Mouse (Mus musculus): Measurements from ENCODE around the gene Tbx2. TPM values are rescaled to one million over a fixed set of nuclear protein-coding genes. Genes with fewer than 3 reads are reported as not detected.

The Tbx2 gene
- 5.0 and 5.1 TPM in 2 replicates for polyA plus RNA-seq (2015; fragmentation: Nextera tagmentation; extraction: Ambion mirVana)

DNA sequence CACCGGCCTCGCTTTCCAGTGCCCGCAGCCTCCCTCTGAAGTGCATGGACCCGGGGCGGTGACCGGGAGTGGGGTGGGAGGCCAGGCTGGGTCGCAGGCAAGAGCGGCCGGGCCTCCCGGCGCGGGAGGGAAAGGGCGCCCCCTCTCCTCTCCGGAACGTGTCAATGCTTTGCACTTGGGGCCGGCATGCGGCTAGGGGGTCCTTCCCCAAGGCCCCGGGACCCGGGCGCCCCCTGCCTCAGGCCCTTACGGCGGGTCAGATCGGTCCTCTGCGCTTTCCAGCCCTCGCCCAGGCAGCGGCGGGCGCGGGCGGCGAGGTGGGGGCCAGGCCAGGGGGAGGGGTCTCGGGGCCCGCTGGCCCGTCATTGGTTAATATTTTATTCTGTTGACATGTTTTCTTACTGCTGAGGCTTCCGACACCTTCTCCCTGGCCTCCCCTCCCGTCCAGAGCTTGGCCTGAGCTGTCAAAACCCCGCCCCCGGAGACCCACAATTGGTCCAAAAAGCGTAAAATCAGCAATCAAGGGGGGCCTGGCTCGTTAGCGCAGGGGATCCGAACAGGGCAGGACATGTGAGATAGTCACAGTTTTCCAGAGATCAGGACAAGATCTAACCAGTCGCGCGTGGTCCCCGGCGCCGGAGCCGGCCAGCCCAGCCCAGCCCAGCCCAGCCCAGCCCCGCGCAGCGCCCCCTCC lies at the start of gene Tbx2:
Tbx2 (plus strand) TSS at position 321 of the 694 bp plus-strand sequence.
- H3K4me1 ChIP-seq, result peaks cover 62% of the 10 kb centered on the region
- H3K27me3 ChIP-seq, result peaks cover 86% of the 10 kb centered on the region
- H3K27ac ChIP-seq, result peak within 1 kb of the TSS; percentile 86
- peak; percentile 78 for ATAC-seq (ENCODE audit: low FRiP score, low read depth)
- H3K9me3 ChIP-seq, result no peaks in the 10 kb centered on the region
- H3K9ac ChIP-seq, result peak within 1 kb of the TSS; percentile 91
- H3K4me2 ChIP-seq (replicated peaks), result peak within 1 kb of the TSS; percentile 87
- H3K36me3 ChIP-seq, result no peaks in the 10 kb centered on the region
- WGBS, result under 1% methylated on average over 45 of the region's 52 CpGs
- peak within 1 kb of the TSS; percentile 69 for H3K4me3 ChIP-seq

DNA sequence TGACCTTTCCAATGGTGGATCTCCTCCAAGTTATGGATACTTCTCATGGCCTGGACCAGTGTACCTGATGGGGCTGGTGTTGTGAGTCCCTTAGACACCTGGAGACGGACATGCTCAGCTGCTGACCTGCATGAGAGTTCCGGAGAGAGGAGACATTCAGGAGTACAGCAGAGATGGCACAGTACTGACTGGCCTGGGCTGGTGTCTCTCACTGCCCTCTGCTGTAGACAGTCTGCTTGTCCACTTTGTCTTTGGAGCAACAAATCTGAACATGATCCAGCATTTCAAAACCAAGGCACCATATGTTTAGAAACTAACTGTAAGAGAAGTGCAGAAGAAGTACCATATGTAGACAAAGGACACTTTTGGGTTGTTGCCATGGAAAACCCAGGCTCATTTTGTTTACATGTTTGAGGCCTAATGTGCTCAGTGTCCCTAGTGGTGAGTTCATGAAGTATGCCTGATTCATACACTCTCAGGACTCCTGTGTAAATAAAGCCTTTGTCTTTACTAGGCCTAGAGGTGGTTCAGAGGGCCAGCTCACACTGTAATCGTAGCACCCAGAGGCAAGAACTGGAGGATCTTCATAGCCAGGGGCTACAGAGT lies 46.1 kb upstream of the Tbx2 start:
- no peak overlapping the region for H3K27ac ChIP-seq
- no peak overlapping the region for H3K4me2 ChIP-seq (replicated peaks)
- H3K4me3 ChIP-seq, result no peak overlapping the region
- H3K9me3 ChIP-seq, result 0 out of 2 replicates have a peak, but pooled peaks cover 2% of the 10 kb centered on the region
- H3K27me3 ChIP-seq, result peaks cover 53% of the 10 kb centered on the region
- WGBS, result 81% methylated on average over 3 of the region's 3 CpGs
- ATAC-seq (ENCODE audit: low FRiP score, low read depth), result no peak
- H3K36me3 ChIP-seq, result no peaks in the 10 kb centered on the region
- peaks cover 31% of the 10 kb centered on the region for H3K4me1 ChIP-seq
- H3K9ac ChIP-seq, result no peak overlapping the region

DNA sequence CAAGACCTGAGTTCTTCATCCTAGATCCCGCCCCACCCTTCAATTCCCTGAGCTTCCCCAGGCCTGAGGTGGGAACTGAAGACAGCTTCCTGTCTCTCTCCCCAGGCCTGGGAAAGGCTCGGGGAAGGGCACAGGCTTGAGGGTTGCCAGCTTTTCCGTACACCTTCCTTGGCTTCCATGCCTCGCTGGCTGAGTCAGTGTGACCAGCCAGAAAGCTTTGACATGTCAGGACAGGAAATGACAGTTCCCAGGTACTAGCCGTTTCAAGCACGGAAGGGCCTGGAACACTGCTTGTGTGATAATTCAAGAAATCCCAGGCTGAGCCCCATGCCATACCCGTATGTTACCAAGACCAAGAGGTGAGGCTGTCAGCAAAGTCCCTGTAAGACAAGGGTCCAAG lies 42.6 kb upstream of the Tbx2 start:
- H3K9ac ChIP-seq, result no peak overlapping the region
- no peaks in the 10 kb centered on the region for H3K9me3 ChIP-seq
- no peak overlapping the region for H3K4me2 ChIP-seq (replicated peaks)
- no peak for ATAC-seq (ENCODE audit: low FRiP score, low read depth)
- no peak overlapping the region for H3K4me3 ChIP-seq
- H3K27ac ChIP-seq, result no peak overlapping the region
- H3K4me1 ChIP-seq, result peaks cover 52% of the 10 kb centered on the region
- no peaks in the 10 kb centered on the region for H3K36me3 ChIP-seq
- 85% methylated on average over 7 of the region's 7 CpGs for WGBS
- H3K27me3 ChIP-seq, result peaks cover 36% of the 10 kb centered on the region

DNA sequence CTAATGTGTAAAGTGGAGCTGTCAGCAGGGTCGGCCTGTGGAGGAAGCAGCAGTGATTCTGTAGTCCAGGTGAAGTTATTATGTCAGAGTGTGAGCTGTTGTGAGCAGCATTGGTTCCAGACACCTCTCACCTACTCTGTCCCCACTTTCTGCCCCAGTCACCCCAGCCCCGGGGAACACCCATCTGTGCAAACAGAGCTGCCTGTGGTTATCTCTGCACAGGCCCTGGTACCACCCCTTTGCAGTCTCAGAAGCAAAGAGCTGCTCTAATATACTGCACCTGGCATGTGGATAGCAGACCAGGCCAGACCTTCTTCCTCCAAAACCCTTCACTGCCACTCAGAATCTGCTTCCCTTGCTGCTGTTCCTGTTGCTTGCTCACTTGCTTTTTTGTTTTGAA lies 42.1 kb upstream of the Tbx2 start:
- Histone ChIP-seq H3K36me3 (no peaks in the 10 kb centered on the region), H3K27ac (no peak overlapping the region), H3K4me3 (no peak overlapping the region), H3K4me2 (replicated peaks) (no peak overlapping the region), H3K9me3 (no peaks in the 10 kb centered on the region), H3K4me1 (peaks cover 52% of the 10 kb centered on the region), H3K27me3 (peaks cover 33% of the 10 kb centered on the region), H3K9ac (no peak overlapping the region)
- 71% methylated on average over 2 of the region's 2 CpGs for WGBS
- ATAC-seq (ENCODE audit: low FRiP score, low read depth), result no peak

DNA sequence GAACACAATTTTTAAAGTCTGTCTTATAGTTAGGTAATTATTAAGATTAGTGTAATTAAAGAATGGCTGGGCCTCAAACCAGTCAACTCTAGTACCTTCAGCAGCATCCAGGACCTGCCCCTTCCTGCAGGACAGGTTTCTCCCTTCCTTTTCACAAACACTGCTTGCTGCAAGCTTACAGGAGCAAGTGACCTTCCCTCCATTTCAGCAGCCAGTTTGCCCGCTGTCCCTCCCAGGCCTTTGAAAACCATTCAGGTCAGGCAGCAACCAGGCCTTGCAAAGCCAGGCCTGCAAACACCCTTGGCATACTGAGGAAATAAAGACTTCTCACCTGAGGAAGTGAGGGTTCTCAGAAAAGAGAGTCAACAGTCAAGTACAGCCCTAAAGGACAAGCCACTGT lies 41.1 kb upstream of the Tbx2 start:
- Histone ChIP-seq H3K27me3 (peaks cover 30% of the 10 kb centered on the region), H3K36me3 (no peaks in the 10 kb centered on the region), H3K4me3 (no peak overlapping the region), H3K9me3 (no peaks in the 10 kb centered on the region), H3K27ac (no peak overlapping the region), H3K9ac (no peak overlapping the region), H3K4me2 (replicated peaks) (no peak overlapping the region), H3K4me1 (peaks cover 52% of the 10 kb centered on the region)
- ATAC-seq (ENCODE audit: low FRiP score, low read depth), result no peak
- 73% methylated on average over 1 of the region's 1 CpGs for WGBS

DNA sequence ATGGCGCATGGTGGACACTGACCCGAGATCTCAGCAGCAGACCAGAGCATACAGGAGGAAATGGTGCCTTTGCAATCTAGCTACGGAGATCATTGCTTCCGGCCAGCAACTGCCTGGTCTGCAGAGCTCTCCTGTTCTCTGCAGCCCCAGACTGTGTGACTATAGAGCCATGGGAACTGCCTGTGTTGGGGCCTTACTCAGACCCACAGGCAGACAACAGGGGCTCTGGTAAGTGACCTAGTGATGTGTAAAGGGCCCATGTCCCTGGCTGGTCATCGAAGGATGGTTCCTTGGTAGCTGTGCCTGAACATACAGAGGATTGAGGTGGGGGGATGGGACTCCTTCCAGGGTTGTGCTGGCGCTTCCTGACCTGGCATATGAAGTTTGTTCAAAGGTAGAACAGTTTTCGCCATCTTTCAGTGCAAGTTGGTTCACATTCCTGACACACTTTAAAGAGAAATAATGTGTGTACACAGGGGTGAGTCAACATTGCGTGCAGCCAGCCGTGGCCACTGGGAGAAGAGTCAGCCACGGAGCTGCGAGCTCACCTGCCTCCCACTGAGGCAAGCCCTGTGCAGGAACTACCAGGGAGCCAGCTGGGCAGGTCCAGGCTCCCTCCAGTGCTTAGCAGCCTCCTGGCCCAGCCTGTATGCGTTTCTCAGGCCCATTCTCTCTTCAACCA lies 39.7 kb upstream of the Tbx2 start:
- Histone ChIP-seq H3K9ac (0 out of 2 replicates have a peak overlapping the region, but pooled peaks have one; percentile 8), H3K4me2 (replicated peaks) (no peak overlapping the region), H3K36me3 (no peaks in the 10 kb centered on the region), H3K27me3 (peaks cover 36% of the 10 kb centered on the region), H3K9me3 (no peaks in the 10 kb centered on the region), H3K4me1 (peaks cover 47% of the 10 kb centered on the region), H3K27ac (peak overlapping the region; percentile 18; the same call in 1 of the 2 replicates), H3K4me3 (no peak overlapping the region)
- no peak for ATAC-seq (ENCODE audit: low FRiP score, low read depth)
- WGBS, result 52% methylated on average over 12 of the region's 12 CpGs

DNA sequence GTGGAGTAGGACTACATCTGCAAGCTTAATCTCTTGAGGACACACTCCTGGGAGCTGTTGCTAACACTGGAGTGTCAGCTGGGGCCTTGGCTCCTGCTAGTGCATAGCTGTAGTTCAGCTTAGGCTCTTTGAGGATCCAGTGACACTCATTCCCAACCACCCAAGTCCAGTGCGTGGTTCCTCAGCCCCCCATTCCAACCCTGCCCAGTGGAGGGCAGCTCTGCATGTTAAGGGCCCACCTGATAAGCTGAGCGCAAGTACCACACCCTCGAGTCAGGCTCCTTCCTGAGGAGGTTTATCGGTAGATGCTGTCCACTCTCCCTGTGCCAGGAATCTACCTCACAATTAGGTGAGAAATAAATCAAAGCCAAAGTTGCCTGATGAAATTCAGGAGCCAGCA lies 32.9 kb upstream of the Tbx2 start:
- Histone ChIP-seq H3K27me3 (peaks cover 79% of the 10 kb centered on the region), H3K9ac (no peak overlapping the region), H3K4me1 (peaks cover 17% of the 10 kb centered on the region; the same call in 1 of the 2 replicates), H3K27ac (no peak overlapping the region), H3K36me3 (0 out of 2 replicates have a peak, but pooled peaks cover 3% of the 10 kb centered on the region), H3K4me3 (no peak overlapping the region), H3K4me2 (replicated peaks) (no peak overlapping the region), H3K9me3 (no peaks in the 10 kb centered on the region)
- WGBS, result 34% methylated on average over 4 of the region's 4 CpGs
- no peak for ATAC-seq (ENCODE audit: low FRiP score, low read depth)

DNA sequence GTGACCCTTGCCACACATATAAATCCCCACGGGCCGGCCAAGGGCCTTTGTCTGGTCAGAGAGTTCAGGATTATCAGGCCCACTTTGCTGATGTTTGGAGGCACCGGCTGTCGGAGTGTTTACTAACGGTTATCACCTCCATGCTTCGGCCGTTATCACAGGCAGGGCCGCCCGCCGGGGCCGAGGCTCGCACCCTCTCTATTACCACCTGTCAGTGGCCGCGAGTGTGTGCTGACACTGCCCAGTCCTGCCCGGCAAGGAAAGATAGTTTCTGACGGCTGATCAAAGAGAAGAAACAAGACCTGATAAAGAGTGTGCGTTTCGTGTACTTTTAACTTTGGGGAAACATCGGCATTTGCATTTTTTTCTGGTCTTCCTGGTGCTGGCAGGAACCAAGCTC lies 32.5 kb upstream of the Tbx2 start:
- H3K9ac ChIP-seq, result no peak overlapping the region
- H3K4me3 ChIP-seq, result no peak overlapping the region
- ATAC-seq (ENCODE audit: low FRiP score, low read depth), result no peak
- H3K4me2 ChIP-seq (replicated peaks), result peak overlapping the region; percentile 39; the same call in 1 of the 2 replicates
- H3K36me3 ChIP-seq, result 0 out of 2 replicates have a peak, but pooled peaks cover 3% of the 10 kb centered on the region
- no peak overlapping the region for H3K27ac ChIP-seq
- H3K27me3 ChIP-seq, result peaks cover 75% of the 10 kb centered on the region
- WGBS, result 7% methylated on average over 19 of the region's 19 CpGs
- H3K9me3 ChIP-seq, result no peaks in the 10 kb centered on the region
- peaks cover 17% of the 10 kb centered on the region; the same call in 1 of the 2 replicates for H3K4me1 ChIP-seq

DNA sequence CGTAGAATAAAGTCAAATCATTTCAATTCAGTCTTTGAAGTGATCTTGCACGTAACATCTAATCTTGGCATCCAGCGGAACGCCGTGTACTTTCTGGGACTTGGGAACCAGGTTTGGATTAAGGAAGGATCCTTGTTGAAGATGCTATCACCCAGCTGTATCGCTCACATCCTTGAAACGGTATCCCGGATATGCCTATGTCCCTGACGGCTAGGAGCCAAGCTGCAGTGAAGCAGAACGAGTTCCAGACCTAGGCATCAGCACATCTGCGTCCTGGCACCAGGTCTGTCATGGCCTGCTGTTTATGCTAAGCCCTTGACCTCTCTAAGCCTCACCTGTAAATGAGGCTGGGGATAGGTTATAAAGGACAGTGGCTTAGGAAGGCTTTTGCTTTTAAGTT lies 32.0 kb upstream of the Tbx2 start:
- Histone ChIP-seq H3K36me3 (0 out of 2 replicates have a peak, but pooled peaks cover 3% of the 10 kb centered on the region), H3K4me1 (peaks cover 17% of the 10 kb centered on the region; the same call in 1 of the 2 replicates), H3K27ac (no peak overlapping the region), H3K4me2 (replicated peaks) (peak overlapping the region; percentile 39; the same call in 1 of the 2 replicates), H3K9me3 (no peaks in the 10 kb centered on the region), H3K27me3 (peaks cover 75% of the 10 kb centered on the region), H3K9ac (no peak overlapping the region), H3K4me3 (no peak overlapping the region)
- ATAC-seq (ENCODE audit: low FRiP score, low read depth), result no peak
- 36% methylated on average over 11 of the region's 11 CpGs for WGBS

DNA sequence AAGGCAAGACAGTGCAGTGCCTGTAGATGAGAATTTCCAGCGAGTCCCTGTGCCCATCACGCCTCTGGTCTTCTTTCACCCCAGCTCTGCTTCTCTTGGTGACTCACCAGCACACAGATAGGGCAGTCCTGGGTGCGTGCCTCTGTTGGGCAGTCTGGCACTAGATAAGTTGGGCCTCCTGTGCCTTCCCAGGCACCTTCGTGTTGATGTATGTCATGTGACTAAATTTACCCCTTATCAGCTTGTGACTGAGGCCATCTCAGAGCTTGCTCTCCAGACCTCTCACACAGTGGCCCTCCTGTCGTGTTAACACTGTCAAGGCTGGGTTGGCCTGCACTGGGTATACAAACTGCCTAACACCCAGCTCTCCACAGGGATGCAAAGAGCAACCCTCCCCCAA lies 28.3 kb upstream of the Tbx2 start:
- Histone ChIP-seq H3K27me3 (peaks cover 45% of the 10 kb centered on the region), H3K9ac (no peak overlapping the region), H3K9me3 (no peaks in the 10 kb centered on the region), H3K4me2 (replicated peaks) (no peak overlapping the region), H3K4me1 (peaks cover 17% of the 10 kb centered on the region; the same call in 1 of the 2 replicates), H3K27ac (no peak overlapping the region), H3K36me3 (0 out of 2 replicates have a peak, but pooled peaks cover 3% of the 10 kb centered on the region), H3K4me3 (no peak overlapping the region)
- ATAC-seq (ENCODE audit: low FRiP score, low read depth), result no peak
- WGBS, result 72% methylated on average over 5 of the region's 5 CpGs

DNA sequence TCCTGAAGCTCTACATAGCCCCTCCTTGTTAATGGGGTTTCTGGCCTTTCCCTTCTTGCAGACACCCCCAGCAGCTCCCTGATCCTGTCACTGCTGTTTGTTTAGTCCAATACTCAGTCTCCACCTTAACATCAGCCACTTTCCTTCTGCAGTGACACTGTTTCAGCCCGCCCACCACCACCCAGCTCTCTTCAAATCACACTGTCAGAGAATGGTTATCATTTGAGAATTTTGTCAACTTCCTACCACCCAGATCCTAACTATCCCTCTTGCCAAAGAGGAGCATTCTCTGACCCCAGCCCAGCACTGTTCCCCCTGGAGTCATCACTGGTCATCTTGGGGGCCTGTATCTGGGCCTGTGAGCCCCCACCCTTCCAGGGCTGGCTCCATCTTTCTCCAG lies 26.6 kb upstream of the Tbx2 start:
- H3K9ac ChIP-seq, result no peak overlapping the region
- no peak for ATAC-seq (ENCODE audit: low FRiP score, low read depth)
- H3K4me3 ChIP-seq, result no peak overlapping the region
- H3K27ac ChIP-seq, result no peak overlapping the region
- 0 out of 2 replicates have a peak, but pooled peaks cover 3% of the 10 kb centered on the region for H3K36me3 ChIP-seq
- no peaks in the 10 kb centered on the region for H3K9me3 ChIP-seq
- peaks cover 5% of the 10 kb centered on the region; the same call in 1 of the 2 replicates for H3K4me1 ChIP-seq
- H3K27me3 ChIP-seq, result peaks cover 40% of the 10 kb centered on the region
- 82% methylated on average over 1 of the region's 1 CpGs for WGBS
- H3K4me2 ChIP-seq (replicated peaks), result no peak overlapping the region

DNA sequence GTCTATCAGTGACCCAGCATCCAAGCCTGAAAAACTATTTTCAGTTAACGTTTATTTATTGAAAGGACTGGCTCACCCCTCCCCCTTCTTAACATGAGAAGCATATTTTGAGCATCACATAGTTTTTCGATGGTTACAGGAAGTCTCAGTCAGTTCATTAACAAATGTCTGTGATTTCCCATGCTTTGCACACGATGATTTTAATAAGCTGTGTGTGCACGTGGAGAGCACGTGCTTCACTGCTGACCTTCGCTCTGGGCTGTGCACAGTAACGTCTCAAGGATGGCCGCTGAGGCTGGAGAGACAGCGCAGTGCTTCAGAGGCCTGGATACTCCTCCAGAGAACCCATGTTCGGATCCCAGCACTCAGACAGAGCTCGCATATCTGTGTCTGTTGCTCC lies 25.0 kb upstream of the Tbx2 start:
- Histone ChIP-seq H3K9me3 (no peaks in the 10 kb centered on the region), H3K4me2 (replicated peaks) (no peak overlapping the region), H3K27me3 (peaks cover 44% of the 10 kb centered on the region), H3K36me3 (0 out of 2 replicates have a peak, but pooled peaks cover 3% of the 10 kb centered on the region), H3K4me1 (peaks cover 6% of the 10 kb centered on the region), H3K9ac (no peak overlapping the region), H3K27ac (no peak overlapping the region), H3K4me3 (no peak overlapping the region)
- WGBS, result 69% methylated on average over 11 of the region's 11 CpGs
- no peak for ATAC-seq (ENCODE audit: low FRiP score, low read depth)
